Mouse (Mus musculus) kidney, embryonic 15.5 days (tissue): Measurements from ENCODE around the gene Slc25a1. TPM values are rescaled to one million over a fixed set of nuclear protein-coding genes. Genes with fewer than 3 reads are reported as not detected.
A peak's percentile ranks its signal among the peaks of the same experiment; 100 is the strongest.
"Not testable (repeated sequence)": the region's sequence is repeated elsewhere in the genome, so short reads cannot be mapped to it uniquely, and the experiment has no call there.

Experiments
- ATAC-seq: fragments of 200-750 bp; cut with Nextera tagmentation; replicated peaks from 2 replicates; pipeline ENCODE4 v1.8.0; 2017; ENCODE audit warnings: moderate TSS enrichment; ENCODE audit not compliant: low FRiP score
- H3K27ac ChIP-seq: fragments of 300-500 bp; sonication (generic); 2 replicates; pipeline ENCODE4 v1.5.1; 2015; ENCODE audit warnings: mild to moderate bottlenecking, inconsistent platforms
- H3K27me3 ChIP-seq: fragments of 300-500 bp; sonication (generic); 2 replicates; pipeline ENCODE4 v1.6.1; 2015; ENCODE audit warnings: inconsistent platforms
- H3K36me3 ChIP-seq: fragments of 300-500 bp; sonication (generic); 2 replicates; pipeline ENCODE4 v1.6.1; 2015; ENCODE audit warnings: inconsistent platforms
- H3K4me1 ChIP-seq: fragments of 300-500 bp; sonication (generic); 2 replicates; pipeline ENCODE4 v1.6.1; 2015; ENCODE audit warnings: inconsistent platforms
- H3K4me2 ChIP-seq: fragments of 300-500 bp; sonication (generic); 2 replicates; pipeline ENCODE4 v1.6.1; 2015; ENCODE audit warnings: moderate library complexity, mild to moderate bottlenecking, inconsistent platforms
- H3K4me3 ChIP-seq: fragments of 300-500 bp; sonication (generic); replicated peaks from 2 replicates; pipeline ENCODE4 v1.5.1; 2015; ENCODE audit warnings: mild to moderate bottlenecking, inconsistent platforms
- H3K9ac ChIP-seq: fragments of 300-500 bp; sonication (generic); 2 replicates; pipeline ENCODE4 v1.6.1; 2015; ENCODE audit warnings: mild to moderate bottlenecking, inconsistent platforms
- H3K9me3 ChIP-seq: fragments of 300-500 bp; sonication (generic); replicated peaks from 2 replicates; pipeline ENCODE4 v1.6.1; 2016; ENCODE audit warnings: inconsistent platforms
- WGBS: fragments of 180-500 bp; shearing (Covaris S2); methylation state at CpG from one replicate; pipeline ENCODE4 v1.1.7; 2015; ENCODE audit warnings: mixed read lengths; 5-methylcytosine and 5-hydroxymethylcytosine counted together
- polyA plus RNA-seq: library from polyadenylated mRNA; unstranded; fragments of >200 nt; fragmentation: Nextera tagmentation; extraction: Ambion mirVana; gene quantifications from 2 replicates; pipeline ENCODE4 v1.2.1, GENCODE M21; 2015

The Slc25a1 gene
- 93.1 and 94.5 TPM in 2 replicates for polyA plus RNA-seq

GRCm38 (mm10) chr16:17928087-17928580 is at the start of gene Slc25a1:
TSS of gene Slc25a1 (minus strand) at chr16:17928219.
- Histone ChIP-seq H3K9me3 (no peaks in the 10 kb centered on the region), H3K27ac (peak within 1 kb of the TSS; percentile 94), H3K4me2 (peak within 1 kb of the TSS; percentile 99), H3K36me3 (peaks cover 21% of the 10 kb centered on the region), H3K9ac (peak within 1 kb of the TSS; percentile 83), H3K4me3 (peak within 1 kb of the TSS; percentile 96), H3K4me1 (peaks cover 21% of the 10 kb centered on the region), H3K27me3 (no peaks in the 10 kb centered on the region)
- ATAC-seq = peak; percentile 85
- under 1% methylated on average over 47 of the region's 47 CpGs for WGBS

GRCm38 (mm10) chr16:17971853-17972252 is 43.8 kb upstream of the Slc25a1 start:
- WGBS = 72% methylated on average over 5 of the region's 5 CpGs
- no peak overlapping the region for H3K4me2 ChIP-seq
- no peak for ATAC-seq
- H3K4me1 ChIP-seq = no peaks in the 10 kb centered on the region
- no peak overlapping the region for H3K27ac ChIP-seq
- H3K27me3 ChIP-seq = no peaks in the 10 kb centered on the region
- H3K9me3 ChIP-seq = no peaks in the 10 kb centered on the region
- H3K9ac ChIP-seq = no peak overlapping the region
- H3K4me3 ChIP-seq = no peak overlapping the region
- H3K36me3 ChIP-seq = no peaks in the 10 kb centered on the region

- H3K4me1 ChIP-seq = no peaks in the 10 kb centered on the region
- no peak overlapping the region for H3K27ac ChIP-seq
- 80% methylated on average over 7 of the region's 7 CpGs for WGBS
- H3K9ac ChIP-seq = no peak overlapping the region
- no peaks in the 10 kb centered on the region for H3K27me3 ChIP-seq
- H3K4me3 ChIP-seq = no peak overlapping the region
- H3K4me2 ChIP-seq = no peak overlapping the region
- no peak for ATAC-seq
- H3K9me3 ChIP-seq = no peaks in the 10 kb centered on the region
- H3K36me3 ChIP-seq = no peaks in the 10 kb centered on the region
These were observed 34.1 kb upstream of the Slc25a1 start for GRCm38 (mm10) chr16:17962091-17962490.

DNA sequence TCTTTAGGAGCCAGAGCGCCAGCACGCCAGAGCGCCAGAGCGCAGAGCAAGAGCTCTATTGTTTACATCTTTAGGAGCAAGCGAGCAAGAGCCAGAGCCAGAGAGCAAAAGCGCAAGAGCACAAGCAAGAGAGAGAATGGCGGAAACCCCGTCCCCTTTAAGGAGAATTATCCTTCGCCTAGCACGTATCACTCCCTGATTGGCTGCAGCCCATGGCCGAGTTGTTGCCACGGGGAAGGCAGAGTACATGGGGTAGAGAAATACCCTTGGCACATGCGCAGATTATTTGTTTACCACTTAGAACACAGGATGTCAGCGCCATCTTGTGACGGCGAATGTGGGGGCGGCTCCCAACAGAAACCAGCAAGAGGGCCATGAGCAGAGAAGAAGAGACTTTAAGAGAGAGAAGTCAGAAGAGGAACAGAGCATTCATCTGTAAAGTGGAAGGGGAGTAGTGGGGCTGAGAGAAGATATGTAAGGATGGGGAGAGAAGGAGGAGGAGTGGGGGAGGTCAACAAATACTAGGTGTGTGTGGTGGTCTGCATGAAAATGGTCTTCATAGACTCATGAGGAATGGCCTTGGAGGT is 28.1 kb upstream of the Slc25a1 start:
- H3K4me2 ChIP-seq, H3K4me1 ChIP-seq, ATAC-seq, H3K9me3 ChIP-seq, H3K27me3 ChIP-seq, H3K27ac ChIP-seq, H3K4me3 ChIP-seq, H3K9ac ChIP-seq, H3K36me3 ChIP-seq: not testable (repeated sequence)
- 95% methylated on average over 17 of the region's 17 CpGs for WGBS

GRCm38 (mm10) chr16:17951618-17952017 is 23.6 kb upstream of the Slc25a1 start:
- no peak for ATAC-seq
- Histone ChIP-seq H3K27me3 (no peaks in the 10 kb centered on the region), H3K4me3 (no peak overlapping the region), H3K9ac (no peak overlapping the region), H3K9me3 (no peaks in the 10 kb centered on the region), H3K36me3 (no peaks in the 10 kb centered on the region), H3K4me1 (no peaks in the 10 kb centered on the region), H3K27ac (no peak overlapping the region), H3K4me2 (no peak overlapping the region)
- 93% methylated on average over 3 of the region's 4 CpGs for WGBS

GRCm38 (mm10) chr16:17950068-17950467 is 22.0 kb upstream of the Slc25a1 start:
- Histone ChIP-seq H3K9ac (no peak overlapping the region), H3K4me2 (no peak overlapping the region), H3K4me1 (0 out of 2 replicates have a peak, but pooled peaks cover 5% of the 10 kb centered on the region), H3K9me3 (no peaks in the 10 kb centered on the region), H3K27ac (no peak overlapping the region), H3K4me3 (no peak overlapping the region), H3K36me3 (no peaks in the 10 kb centered on the region), H3K27me3 (no peaks in the 10 kb centered on the region)
- ATAC-seq = no peak
- WGBS = 78% methylated on average over 4 of the region's 4 CpGs

DNA sequence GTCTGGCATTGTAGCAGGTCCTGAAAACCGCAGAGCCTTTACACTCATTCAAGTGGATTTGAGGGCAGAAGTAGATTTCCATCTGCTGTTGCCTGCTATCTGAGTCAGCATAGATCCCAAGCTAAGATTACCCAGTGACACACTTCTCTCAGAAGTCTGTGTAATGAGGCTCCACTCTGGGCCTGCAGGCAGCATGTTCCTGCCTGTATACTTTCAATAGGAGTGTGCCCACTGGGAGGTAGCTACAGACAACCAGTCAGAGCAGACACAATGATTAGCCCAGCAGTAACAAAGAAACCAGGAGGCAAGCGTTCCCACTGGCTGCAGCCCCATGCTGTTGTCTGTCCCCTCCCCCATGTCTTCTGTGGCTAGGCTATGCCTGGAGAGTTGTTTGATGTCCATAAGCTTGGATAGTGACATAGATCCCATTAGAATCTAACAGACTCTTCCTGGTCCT is 21.4 kb upstream of the Slc25a1 start:
- Histone ChIP-seq H3K4me3 (no peak overlapping the region), H3K27me3 (no peaks in the 10 kb centered on the region), H3K4me1 (0 out of 2 replicates have a peak, but pooled peaks cover 5% of the 10 kb centered on the region), H3K27ac (no peak overlapping the region), H3K9me3 (no peaks in the 10 kb centered on the region), H3K4me2 (no peak overlapping the region), H3K9ac (no peak overlapping the region), H3K36me3 (no peaks in the 10 kb centered on the region)
- no peak for ATAC-seq
- 40% methylated on average over 2 of the region's 2 CpGs for WGBS

DNA sequence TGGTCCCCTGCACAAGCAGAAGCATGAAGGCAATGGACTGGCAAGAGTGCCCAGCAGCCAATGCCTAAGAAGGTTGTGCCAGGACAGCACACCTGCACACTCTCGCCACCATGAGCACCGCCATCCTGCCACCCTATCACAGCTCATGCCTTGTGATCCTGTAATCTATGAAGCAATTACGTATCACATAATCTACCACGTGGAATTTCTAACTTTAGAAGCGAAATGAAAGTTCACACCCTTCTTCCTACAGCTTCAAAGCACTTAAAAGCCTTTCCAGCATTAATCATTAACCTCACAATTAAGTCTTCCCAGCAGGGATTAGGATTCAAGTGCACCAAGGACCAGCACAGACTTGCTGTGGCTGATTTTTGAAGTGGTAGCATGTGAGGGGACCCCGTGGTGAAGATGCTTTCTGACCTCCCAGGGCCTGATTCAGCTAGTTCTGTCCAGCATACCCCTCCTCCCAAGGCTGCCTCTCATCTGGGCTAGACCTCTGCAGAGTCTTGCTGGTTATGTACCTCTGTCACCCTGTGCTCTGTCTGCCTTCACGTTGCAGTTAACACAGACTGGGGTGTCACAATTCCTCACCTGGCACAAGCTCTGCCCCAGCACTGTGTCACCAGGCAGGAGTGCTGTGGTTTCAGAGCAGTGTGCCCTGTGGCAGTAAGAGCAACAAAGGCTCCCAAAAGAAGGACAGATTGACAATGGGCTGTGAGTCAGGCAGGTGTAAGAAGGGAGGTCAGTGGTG is 17.2 kb upstream of the Slc25a1 start:
- H3K4me2 ChIP-seq = 0 out of 2 replicates have a peak overlapping the region, but pooled peaks have one; percentile 19
- peak overlapping the region; percentile 71 for H3K27ac ChIP-seq
- H3K9me3 ChIP-seq = no peaks in the 10 kb centered on the region
- no peak overlapping the region for H3K9ac ChIP-seq
- H3K36me3 ChIP-seq = no peaks in the 10 kb centered on the region
- H3K4me3 ChIP-seq = no peak overlapping the region
- WGBS = 42% methylated on average over 7 of the region's 7 CpGs
- no peaks in the 10 kb centered on the region for H3K27me3 ChIP-seq
- H3K4me1 ChIP-seq = 0 out of 2 replicates have a peak, but pooled peaks cover 5% of the 10 kb centered on the region
- peak; percentile 92 for ATAC-seq

- Histone ChIP-seq H3K9me3 (no peaks in the 10 kb centered on the region), H3K4me2 (no peak overlapping the region), H3K36me3 (no peaks in the 10 kb centered on the region), H3K9ac (no peak overlapping the region), H3K4me1 (peaks cover 11% of the 10 kb centered on the region; the same call in 1 of the 2 replicates), H3K27me3 (no peaks in the 10 kb centered on the region), H3K4me3 (no peak overlapping the region), H3K27ac (no peak overlapping the region)
- WGBS = 63% methylated on average over 8 of the region's 8 CpGs
- ATAC-seq = no peak
These were observed 15.4 kb upstream of the Slc25a1 start for GRCm38 (mm10) chr16:17943466-17943865.

DNA sequence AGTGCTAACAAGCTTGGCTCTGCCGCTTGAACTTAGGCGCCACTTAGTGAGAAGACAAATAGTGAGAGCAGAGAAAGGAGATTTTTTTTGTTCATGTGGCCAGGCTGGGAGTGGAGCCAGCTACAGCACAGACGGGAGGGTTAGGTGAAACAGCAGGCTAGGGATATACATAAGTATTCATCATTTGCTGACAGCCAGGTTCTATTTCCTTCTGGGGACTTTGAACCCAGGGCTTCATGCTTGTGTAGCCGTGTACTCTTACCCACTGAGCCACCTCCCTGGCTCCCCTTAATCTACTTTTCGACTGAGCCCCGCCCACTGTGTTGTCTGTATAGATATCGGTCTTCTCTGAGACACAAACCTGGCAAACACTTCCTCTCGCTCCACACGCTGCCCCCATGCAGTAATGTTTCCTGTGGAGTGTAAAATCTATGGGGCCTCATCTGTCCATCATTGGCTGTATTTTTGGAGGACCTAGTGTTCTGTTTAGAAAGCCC is 11.3 kb upstream of the Slc25a1 start:
- Histone ChIP-seq H3K4me3 (no peak overlapping the region), H3K36me3 (no peaks in the 10 kb centered on the region), H3K4me2 (no peak overlapping the region), H3K27me3 (peaks cover 19% of the 10 kb centered on the region; the same call in 1 of the 2 replicates), H3K27ac (no peak overlapping the region), H3K4me1 (peaks cover 6% of the 10 kb centered on the region; the same call in 1 of the 2 replicates), H3K9me3 (no peaks in the 10 kb centered on the region), H3K9ac (no peak overlapping the region)
- no peak; the same call in 1 of the 2 replicates for ATAC-seq
- 55% methylated on average over 9 of the region's 9 CpGs for WGBS

DNA sequence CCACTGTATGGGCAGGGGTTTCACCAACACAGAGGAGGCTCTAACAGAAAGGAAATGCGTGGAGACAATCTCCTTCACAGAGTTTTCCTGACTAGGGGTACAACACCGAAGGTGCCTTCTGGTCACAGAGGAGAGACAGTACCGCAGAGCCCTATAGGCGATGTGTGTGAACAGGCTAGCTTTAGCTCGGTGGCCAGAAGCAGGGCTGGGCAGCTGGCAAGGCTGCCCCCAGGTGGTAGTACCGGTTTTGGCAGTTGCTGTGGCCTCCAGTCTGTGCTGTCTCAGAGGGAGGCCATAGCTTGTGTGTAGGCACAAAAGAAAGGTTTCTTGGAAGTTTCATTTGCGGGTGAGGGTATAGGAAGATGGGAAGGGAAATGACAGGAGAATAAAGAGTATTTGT is 10.8 kb upstream of the Slc25a1 start:
- Histone ChIP-seq H3K36me3 (no peaks in the 10 kb centered on the region), H3K9me3 (no peaks in the 10 kb centered on the region), H3K4me1 (peaks cover 6% of the 10 kb centered on the region; the same call in 1 of the 2 replicates), H3K9ac (no peak overlapping the region), H3K27me3 (peaks cover 19% of the 10 kb centered on the region; the same call in 1 of the 2 replicates), H3K27ac (no peak overlapping the region), H3K4me3 (no peak overlapping the region), H3K4me2 (no peak overlapping the region)
- 15% methylated on average over 7 of the region's 7 CpGs for WGBS
- peak; percentile 88 for ATAC-seq

DNA sequence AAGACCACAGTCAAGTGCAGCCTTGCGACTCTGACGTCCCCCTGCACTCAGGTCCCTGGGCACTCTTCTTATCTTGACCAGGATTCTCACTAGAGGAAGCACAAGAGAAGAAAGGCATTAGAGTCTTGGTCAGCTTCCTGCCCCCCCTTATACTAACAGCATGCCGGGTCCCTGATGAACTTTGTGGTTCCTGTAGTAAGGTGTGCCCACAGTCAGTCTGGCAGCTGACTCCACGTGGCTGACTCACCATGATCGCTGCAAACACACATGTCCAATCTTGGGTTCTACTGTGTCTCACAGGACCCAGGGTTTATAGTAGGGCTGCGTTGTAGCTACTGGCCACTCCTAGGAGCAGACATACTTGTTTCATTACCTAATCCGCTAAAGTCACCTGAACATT is 10.2 kb upstream of the Slc25a1 start:
- Histone ChIP-seq H3K27me3 (peaks cover 19% of the 10 kb centered on the region; the same call in 1 of the 2 replicates), H3K9ac (no peak overlapping the region), H3K4me1 (peaks cover 6% of the 10 kb centered on the region; the same call in 1 of the 2 replicates), H3K36me3 (no peaks in the 10 kb centered on the region), H3K9me3 (no peaks in the 10 kb centered on the region), H3K4me2 (no peak overlapping the region), H3K4me3 (no peak overlapping the region), H3K27ac (no peak overlapping the region)
- no peak for ATAC-seq
- WGBS = 75% methylated on average over 7 of the region's 7 CpGs
